Mouse (Mus musculus) left cerebral cortex, postnatal 25 days (tissue): ENCODE results near the gene Ube2b. TPM values are rescaled to one million over a fixed set of nuclear protein-coding genes. Genes with fewer than 3 reads are reported as not detected.

Source experiments
- DNase-seq, 2 experiments: peaks; one replicate each; pipeline ENCODE4 v3.0.0; 2022; ENCODE audit warnings: low spot score in 2 of 2, mixed read lengths in 1 of 2
- intact Hi-C: fragments of 180-260 bp; cut with DNase I; formaldehyde crosslinking; loops from one replicate; pipeline ENCODE4 v1.15.1; 2025
- total RNA-seq, 2 experiments: library from RNA; stranded (reverse); gene quantifications; 2 replicates each; pipeline ENCODE4 v1.2.3; 2021

Ube2b gene
- total RNA-seq, 2 experiments from 2014 or later: 191 to 200 TPM

DNA sequence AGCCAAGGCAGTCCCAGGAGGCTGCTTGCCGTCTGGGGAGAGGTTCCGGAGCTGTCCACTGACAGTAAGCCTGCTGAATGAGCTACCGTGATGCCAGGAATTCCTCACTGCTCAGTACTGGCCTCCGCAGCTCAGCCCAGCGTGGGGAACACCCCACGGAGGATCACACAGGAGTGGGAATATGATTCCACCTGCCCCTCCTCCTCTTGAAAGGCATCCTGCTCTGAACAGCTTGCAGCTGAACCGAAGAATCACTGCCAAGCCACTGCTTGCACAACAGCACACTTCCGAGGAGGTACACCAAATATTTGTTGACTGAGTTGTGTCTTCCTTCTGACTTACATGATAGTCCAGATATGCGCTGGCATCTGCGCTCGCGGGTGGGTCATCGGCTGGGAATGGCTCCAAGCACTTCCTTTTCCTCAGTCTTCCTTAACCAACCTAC is 60.0 kb downstream of the Ube2b start:
- intact Hi-C loops: no loop called here
- DNase-seq: no peak

DNA sequence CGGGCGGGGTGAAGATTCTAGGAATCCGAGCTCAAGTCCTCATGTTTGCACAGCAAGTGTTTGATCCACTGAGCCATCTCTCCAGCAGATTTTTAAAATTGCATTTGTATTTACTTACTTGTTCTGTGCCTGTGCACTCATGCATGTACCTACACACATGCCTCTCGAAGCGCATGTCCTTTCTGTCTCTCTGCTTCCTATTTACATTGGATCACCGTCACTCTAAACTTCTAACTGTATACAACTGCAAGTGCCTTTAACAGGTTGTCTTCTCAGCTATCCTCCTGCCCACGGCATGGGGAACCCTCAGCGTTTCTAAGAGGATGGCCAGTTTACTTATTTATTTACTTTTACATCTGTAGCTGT is 61.0 kb downstream of the Ube2b start:
- intact Hi-C loops: no loop called here
- no peak for DNase-seq

DNA sequence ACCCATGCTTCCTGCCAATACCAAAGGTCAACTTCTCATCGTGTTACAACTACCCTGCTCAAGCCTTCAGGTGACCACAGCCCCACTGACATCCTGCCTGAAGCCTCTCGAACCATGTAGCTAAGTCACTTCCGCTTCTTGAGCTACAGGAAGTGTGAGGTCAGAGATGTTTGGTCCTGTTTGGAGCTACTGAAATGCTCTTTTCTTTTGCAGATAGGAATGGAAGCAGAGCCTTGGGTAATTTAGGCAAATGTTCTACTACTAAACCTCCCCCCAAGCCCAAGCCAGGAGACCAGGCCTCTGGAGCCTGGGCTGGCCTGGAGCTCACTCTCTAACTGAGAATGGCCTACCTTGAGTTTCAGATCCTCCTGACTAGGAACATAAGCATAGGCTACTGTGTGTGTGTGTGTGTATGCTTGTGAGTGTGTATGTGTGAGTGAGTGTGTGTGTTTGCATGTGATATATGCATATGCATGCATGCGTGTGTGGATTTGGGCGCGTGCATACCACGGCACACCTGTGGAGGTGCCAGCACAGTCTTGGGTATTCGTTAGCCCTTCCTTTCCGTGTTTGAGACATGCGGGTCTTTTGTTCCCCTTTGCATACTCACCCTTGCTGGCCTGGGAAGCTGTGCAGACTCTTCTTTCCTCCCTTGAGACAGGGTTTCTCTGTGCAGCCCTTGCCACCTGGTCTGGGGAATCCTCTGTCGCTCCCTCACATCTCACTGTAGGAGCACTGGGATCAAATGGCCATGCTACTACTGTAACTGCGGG is 61.6 kb downstream of the Ube2b start:
- intact Hi-C loops: no loop called here
- DNase-seq: no peak

DNA sequence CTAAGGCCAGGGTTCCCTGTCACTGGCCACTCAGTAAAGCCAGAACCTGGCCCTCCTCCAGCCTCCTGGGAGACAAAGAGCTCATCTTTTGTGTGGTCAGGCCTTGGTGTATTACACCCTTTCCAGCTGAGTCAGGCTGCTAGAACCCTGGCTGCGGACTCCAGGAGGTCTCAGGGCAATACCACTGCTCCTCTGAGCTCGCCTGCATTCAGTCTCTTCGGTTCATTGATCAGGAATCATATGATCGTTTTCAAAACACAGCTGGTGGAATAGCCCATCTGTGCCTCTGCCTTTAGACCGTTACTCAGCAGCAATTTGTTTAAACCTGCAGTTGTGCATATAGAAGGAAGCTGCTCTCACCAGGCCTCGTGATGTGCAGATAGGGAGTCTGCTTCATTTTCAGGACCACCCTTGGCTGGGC is 63.2 kb downstream of the Ube2b start:
- DNase-seq: no peak
- intact Hi-C loops: no loop called here

DNA sequence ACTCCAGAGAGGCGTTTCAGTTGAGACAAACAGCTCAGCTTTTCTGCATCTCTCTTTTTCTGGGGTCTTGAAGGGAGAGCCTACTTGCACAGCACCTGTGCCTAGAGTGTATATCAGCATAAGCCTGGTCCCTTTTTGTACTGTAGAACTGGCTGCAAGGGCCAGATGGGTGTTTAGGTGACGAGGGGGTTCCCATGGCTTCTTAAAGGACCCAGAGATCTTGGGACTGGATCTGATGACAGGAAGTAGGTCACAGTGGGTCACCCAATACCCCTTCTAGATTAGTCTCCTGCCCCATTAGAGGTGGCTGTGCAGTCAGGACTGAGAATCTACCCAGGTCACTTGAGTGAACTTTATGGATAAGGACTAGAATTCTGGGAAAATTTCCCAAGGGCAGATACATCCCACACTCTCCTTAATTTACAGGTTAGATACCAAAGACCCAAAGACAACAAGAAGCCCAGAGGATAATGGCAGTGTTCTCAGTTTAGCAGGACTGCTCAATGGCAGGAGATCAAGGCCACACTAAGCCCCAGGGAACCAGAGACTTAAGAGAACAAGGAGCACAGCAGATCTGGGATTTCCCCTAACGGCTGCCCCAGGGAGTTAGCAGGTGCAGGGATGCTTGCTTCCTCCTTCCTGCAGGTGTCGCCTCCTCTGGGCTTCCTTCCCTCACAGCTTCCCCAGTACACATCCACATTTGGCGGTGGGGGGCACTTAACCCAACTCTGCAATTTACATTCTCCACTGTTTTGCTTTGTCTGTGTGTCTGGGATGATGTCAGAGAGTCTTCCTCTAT is 64.7 kb downstream of the Ube2b start:
- no peak for DNase-seq
- intact Hi-C loops: no loop called here

Other genes starting within 250 kb of the Ube2b start
- gene Sec24a, start 237.1 kb downstream of the Ube2b start, total RNA-seq: 10 to 100 TPM; 16.4 to 21.3 TPM
- gene Sar1b, start 237.1 kb downstream of the Ube2b start, total RNA-seq: 10 to 100 TPM; 68.3 to 70.1 TPM
- gene Jade2, start 143.1 kb downstream of the Ube2b start, total RNA-seq: 10 to 100 TPM; 28.7 to 34.5 TPM
- 10 to 100 TPM; 31.8 to 35.6 TPM for gene Cdkn2aipnl, start 33.1 kb downstream of the Ube2b start, total RNA-seq
- gene Cdkl3, start 3.5 kb upstream of the Ube2b start, total RNA-seq: 10 to 100 TPM; 12.5 to 12.9 TPM
- gene Ppp2ca, start 97.9 kb upstream of the Ube2b start, total RNA-seq: 100 to 1,000 TPM; 123 to 128 TPM
- gene Olfr1373, start 144.8 kb upstream of the Ube2b start, total RNA-seq: not detected
- not detected for gene Olfr1371, start 213.2 kb upstream of the Ube2b start, total RNA-seq
- gene Skp1a, start 231.2 kb upstream of the Ube2b start, total RNA-seq: 100 to 1,000 TPM; 480 to 513 TPM